Mouse (Mus musculus) layer of hippocampus, postnatal 10 days (tissue): ENCODE results near the gene Ptgfrn. TPM values are rescaled to one million over a fixed set of nuclear protein-coding genes. Genes with fewer than 3 reads are reported as not detected.

Experiments used
- DNase-seq, 2 experiments: peaks; one replicate each; pipeline ENCODE4 v3.0.0; 2021; ENCODE audit warnings: low spot score in 2 of 2
- total RNA-seq, 2 experiments: library from RNA; stranded (reverse); gene quantifications; 2 replicates each; pipeline ENCODE4 v1.2.3; 2021

Gene Ptgfrn
- total RNA-seq, 2 experiments from 2014 or later, result 30.4 to 30.8 TPM

GRCm38 (mm10) chr3:101011203-101011600 lies 98.9 kb downstream of the Ptgfrn start:
- no peak for DNase-seq

- no peak for DNase-seq
Observed at GRCm38 (mm10) chr3:101010589-101011202, 99.4 kb downstream of the Ptgfrn start.

- DNase-seq, result no peak
Observed at GRCm38 (mm10) chr3:101007112-101007782, 102.8 kb downstream of the Ptgfrn start.

GRCm38 (mm10) chr3:101005392-101005791 lies 104.7 kb downstream of the Ptgfrn start:
- DNase-seq, result no peak

- no peak for DNase-seq
Observed at GRCm38 (mm10) chr3:101003575-101004356, 106.3 kb downstream of the Ptgfrn start.

- DNase-seq, result no peak
Observed at GRCm38 (mm10) chr3:100999732-101000131, 110.3 kb downstream of the Ptgfrn start.

GRCm38 (mm10) chr3:100998904-100999340 lies 111.2 kb downstream of the Ptgfrn start:
- DNase-seq, result peak; percentile 69 to 72

- DNase-seq, result no peak
Observed at GRCm38 (mm10) chr3:100997785-100998570, 112.1 kb downstream of the Ptgfrn start.

GRCm38 (mm10) chr3:100994252-100994651 lies 115.8 kb downstream of the Ptgfrn start:
- DNase-seq, result no peak

GRCm38 (mm10) chr3:100993718-100994117 lies 116.4 kb downstream of the Ptgfrn start:
- no peak for DNase-seq

- DNase-seq, result no peak
Observed at GRCm38 (mm10) chr3:100993158-100993557, 116.9 kb downstream of the Ptgfrn start.

Other genes with a start within 250 kb of the Ptgfrn start
- gene Trim45, start 188.1 kb downstream of the Ptgfrn start, total RNA-seq, result 10 to 100 TPM in 1 of 2 experiments, 1 to 10 TPM in 1; 9.9 to 10.6 TPM
- 1 to 10 TPM; 2.6 to 3.0 TPM for gene Ttf2, start 140.6 kb downstream of the Ptgfrn start, total RNA-seq
- under 1 TPM; 0.27 to 0.42 TPM for gene Cd101, start 80.7 kb downstream of the Ptgfrn start, total RNA-seq
- not detected for gene Cd2, start 177.7 kb upstream of the Ptgfrn start, total RNA-seq